Mouse (Mus musculus) kidney, adult 2 months (tissue): Measurements from ENCODE around the gene Znrf2.

Source experiments
- CTCF ChIP-seq: fragments of 200-500 bp; conservative IDR thresholded peaks from 2 replicates; pipeline ENCODE4 v1.5.1; 2011; ENCODE audit warnings: low read depth, mild to moderate bottlenecking, control low read depth, low read length, moderate library complexity, mixed read lengths; ENCODE audit not compliant: insufficient read depth, insufficient read length
- POLR2A ChIP-seq: fragments of 200-500 bp; IDR thresholded peaks from one replicate; pipeline ENCODE4 v1.6.1; 2011; ENCODE audit warnings: low read depth, low read length, control low read depth

GRCm38 (mm10) chr6:54777661-54778060 is 39.1 kb upstream of the Znrf2 start:
- TF ChIP-seq CTCF (no peak), POLR2A (no peak)
